Mouse (Mus musculus): ENCODE measurements around the gene Gm4969. TPM values are rescaled to one million over a fixed set of nuclear protein-coding genes. Genes with fewer than 3 reads are reported as not detected.

Gene Gm4969
- polyA plus RNA-seq, 1 experiment from 2014 or later: 9.9 TPM

- no peak overlapping the region for H3K27ac ChIP-seq (ENCODE audit: low read depth, low read length)
- H3K4me1 ChIP-seq (ENCODE audit: control insufficient read depth, insufficient read depth, low read length): no peaks in the 10 kb centered on the region
- no peak overlapping the region for H3K4me3 ChIP-seq (ENCODE audit: low read depth, low read length)
- H3K9ac ChIP-seq (replicated peaks; ENCODE audit: low read depth, low read length): no peak overlapping the region
- H3K36me3 ChIP-seq (ENCODE audit: control insufficient read depth, insufficient read depth, low read length): no peaks in the 10 kb centered on the region
- no peak for ATAC-seq (ENCODE audit: low read depth)
- H3K4me2 ChIP-seq (ENCODE audit: low read depth, low read length): no peak overlapping the region
- H3K9me3 ChIP-seq (ENCODE audit: control insufficient read depth, low read length): no peaks in the 10 kb centered on the region
- H3K27me3 ChIP-seq (ENCODE audit: control insufficient read depth, insufficient read depth, low read length): no peaks in the 10 kb centered on the region
These were observed 14.4 kb downstream of the Gm4969 start for GRCm38 (mm10) chr7:19103741-19104140.

GRCm38 (mm10) chr7:19100290-19100689 lies 17.9 kb downstream of the Gm4969 start:
- no peak overlapping the region for H3K4me3 ChIP-seq (ENCODE audit: low read depth, low read length)
- WGBS: 88% methylated on average over 1 of the region's 1 CpGs
- H3K4me2 ChIP-seq (ENCODE audit: low read depth, low read length): no peak overlapping the region
- no peak for ATAC-seq (ENCODE audit: low read depth)
- H3K27ac ChIP-seq (ENCODE audit: low read depth, low read length): no peak overlapping the region
- no peak overlapping the region for H3K9ac ChIP-seq (replicated peaks; ENCODE audit: low read depth, low read length)
- H3K36me3 ChIP-seq (ENCODE audit: control insufficient read depth, insufficient read depth, low read length): no peaks in the 10 kb centered on the region
- H3K27me3 ChIP-seq (ENCODE audit: control insufficient read depth, insufficient read depth, low read length): no peaks in the 10 kb centered on the region
- no peaks in the 10 kb centered on the region for H3K9me3 ChIP-seq (ENCODE audit: control insufficient read depth, low read length)
- H3K4me1 ChIP-seq (ENCODE audit: control insufficient read depth, insufficient read depth, low read length): peaks cover 14% of the 10 kb centered on the region

- Histone ChIP-seq H3K4me2 (ENCODE audit: low read depth, low read length) (no peak overlapping the region), H3K36me3 (ENCODE audit: control insufficient read depth, insufficient read depth, low read length) (no peaks in the 10 kb centered on the region), H3K4me3 (ENCODE audit: low read depth, low read length) (no peak overlapping the region), H3K27ac (ENCODE audit: low read depth, low read length) (no peak overlapping the region), H3K9ac (replicated peaks; ENCODE audit: low read depth, low read length) (no peak overlapping the region), H3K9me3 (ENCODE audit: control insufficient read depth, low read length) (no peaks in the 10 kb centered on the region), H3K4me1 (ENCODE audit: control insufficient read depth, insufficient read depth, low read length) (peaks cover 28% of the 10 kb centered on the region), H3K27me3 (ENCODE audit: control insufficient read depth, insufficient read depth, low read length) (no peaks in the 10 kb centered on the region)
- WGBS: 67% methylated on average over 7 of the region's 7 CpGs
- ATAC-seq (ENCODE audit: low read depth): no peak
These were observed 19.4 kb downstream of the Gm4969 start for GRCm38 (mm10) chr7:19098811-19099210.

- H3K9ac ChIP-seq (replicated peaks; ENCODE audit: low read depth, low read length): no peak overlapping the region
- no peaks in the 10 kb centered on the region for H3K27me3 ChIP-seq (ENCODE audit: control insufficient read depth, insufficient read depth, low read length)
- no peak for ATAC-seq (ENCODE audit: low read depth)
- no peaks in the 10 kb centered on the region for H3K36me3 ChIP-seq (ENCODE audit: control insufficient read depth, insufficient read depth, low read length)
- H3K27ac ChIP-seq (ENCODE audit: low read depth, low read length): no peak overlapping the region
- no peak overlapping the region for H3K4me3 ChIP-seq (ENCODE audit: low read depth, low read length)
- peaks cover 36% of the 10 kb centered on the region for H3K4me1 ChIP-seq (ENCODE audit: control insufficient read depth, insufficient read depth, low read length)
- H3K9me3 ChIP-seq (ENCODE audit: control insufficient read depth, low read length): no peaks in the 10 kb centered on the region
- H3K4me2 ChIP-seq (ENCODE audit: low read depth, low read length): no peak overlapping the region
These were observed 20.3 kb downstream of the Gm4969 start for GRCm38 (mm10) chr7:19097863-19098262.

- H3K36me3 ChIP-seq (ENCODE audit: control insufficient read depth, insufficient read depth, low read length): no peaks in the 10 kb centered on the region
- no peaks in the 10 kb centered on the region for H3K27me3 ChIP-seq (ENCODE audit: control insufficient read depth, insufficient read depth, low read length)
- H3K27ac ChIP-seq (ENCODE audit: low read depth, low read length): no peak overlapping the region
- H3K4me2 ChIP-seq (ENCODE audit: low read depth, low read length): no peak overlapping the region
- H3K9me3 ChIP-seq (ENCODE audit: control insufficient read depth, low read length): no peaks in the 10 kb centered on the region
- H3K4me1 ChIP-seq (ENCODE audit: control insufficient read depth, insufficient read depth, low read length): peaks cover 36% of the 10 kb centered on the region
- H3K4me3 ChIP-seq (ENCODE audit: low read depth, low read length): no peak overlapping the region
- no peak overlapping the region for H3K9ac ChIP-seq (replicated peaks; ENCODE audit: low read depth, low read length)
- ATAC-seq (ENCODE audit: low read depth): no peak
- whole genome bisulfite sequencing: 66% methylated on average over 2 of the region's 2 CpGs
These were observed 21.0 kb downstream of the Gm4969 start for GRCm38 (mm10) chr7:19097217-19097616.

GRCm38 (mm10) chr7:19096421-19096976 lies 21.7 kb downstream of the Gm4969 start:
- Histone ChIP-seq H3K27me3 (ENCODE audit: control insufficient read depth, insufficient read depth, low read length) (no peaks in the 10 kb centered on the region), H3K4me1 (ENCODE audit: control insufficient read depth, insufficient read depth, low read length) (peaks cover 36% of the 10 kb centered on the region), H3K4me2 (ENCODE audit: low read depth, low read length) (peak overlapping the region; percentile 95; the same call in 1 of the 2 replicates), H3K36me3 (ENCODE audit: control insufficient read depth, insufficient read depth, low read length) (no peaks in the 10 kb centered on the region), H3K9me3 (ENCODE audit: control insufficient read depth, low read length) (no peaks in the 10 kb centered on the region), H3K9ac (replicated peaks; ENCODE audit: low read depth, low read length) (no peak overlapping the region), H3K27ac (ENCODE audit: low read depth, low read length) (no peak overlapping the region), H3K4me3 (ENCODE audit: low read depth, low read length) (peak overlapping the region; percentile 48; the same call in 1 of the 2 replicates)
- WGBS: 73% methylated on average over 5 of the region's 5 CpGs
- ATAC-seq (ENCODE audit: low read depth): no peak

GRCm38 (mm10) chr7:19095751-19096110 lies 22.4 kb downstream of the Gm4969 start:
- no peaks in the 10 kb centered on the region for H3K27me3 ChIP-seq (ENCODE audit: control insufficient read depth, insufficient read depth, low read length)
- H3K4me2 ChIP-seq (ENCODE audit: low read depth, low read length): peak overlapping the region; percentile 95
- WGBS: under 1% methylated on average over 19 of the region's 19 CpGs
- no peak for ATAC-seq (ENCODE audit: low read depth)
- H3K36me3 ChIP-seq (ENCODE audit: control insufficient read depth, insufficient read depth, low read length): 0 out of 2 replicates have a peak, but pooled peaks cover 3% of the 10 kb centered on the region
- no peak overlapping the region for H3K27ac ChIP-seq (ENCODE audit: low read depth, low read length)
- H3K4me3 ChIP-seq (ENCODE audit: low read depth, low read length): peak overlapping the region; percentile 48
- no peaks in the 10 kb centered on the region for H3K9me3 ChIP-seq (ENCODE audit: control insufficient read depth, low read length)
- peaks cover 36% of the 10 kb centered on the region for H3K4me1 ChIP-seq (ENCODE audit: control insufficient read depth, insufficient read depth, low read length)
- peak overlapping the region; percentile 64 for H3K9ac ChIP-seq (replicated peaks; ENCODE audit: low read depth, low read length)

- Histone ChIP-seq H3K4me2 (ENCODE audit: low read depth, low read length) (peak overlapping the region; percentile 95), H3K27me3 (ENCODE audit: control insufficient read depth, insufficient read depth, low read length) (no peaks in the 10 kb centered on the region; the same call in 1 of the 2 replicates), H3K27ac (ENCODE audit: low read depth, low read length) (peak overlapping the region; percentile 69), H3K4me1 (ENCODE audit: control insufficient read depth, insufficient read depth, low read length) (peaks cover 36% of the 10 kb centered on the region), H3K9ac (replicated peaks; ENCODE audit: low read depth, low read length) (peak overlapping the region; percentile 64), H3K9me3 (ENCODE audit: control insufficient read depth, low read length) (no peaks in the 10 kb centered on the region), H3K36me3 (ENCODE audit: control insufficient read depth, insufficient read depth, low read length) (0 out of 2 replicates have a peak, but pooled peaks cover 6% of the 10 kb centered on the region), H3K4me3 (ENCODE audit: low read depth, low read length) (peak overlapping the region; percentile 48)
- 0 out of 2 replicates have a peak, but pooled peaks have one; percentile 2 for ATAC-seq (ENCODE audit: low read depth)
- under 1% methylated on average over 78 of the region's 87 CpGs for WGBS
These were observed 23.1 kb downstream of the Gm4969 start for GRCm38 (mm10) chr7:19094826-19095750.

- peak within 1 kb of the TSS; percentile 48 for H3K4me3 ChIP-seq (ENCODE audit: low read depth, low read length)
- H3K9me3 ChIP-seq (ENCODE audit: control insufficient read depth, low read length): no peaks in the 10 kb centered on the region
- H3K27ac ChIP-seq (ENCODE audit: low read depth, low read length): peak within 1 kb of the TSS; percentile 69
- WGBS: 2% methylated on average over 15 of the region's 36 CpGs
- H3K4me2 ChIP-seq (ENCODE audit: low read depth, low read length): peak within 1 kb of the TSS; percentile 95
- H3K36me3 ChIP-seq (ENCODE audit: control insufficient read depth, insufficient read depth, low read length): 0 out of 2 replicates have a peak, but pooled peaks cover 9% of the 10 kb centered on the region
- H3K4me1 ChIP-seq (ENCODE audit: control insufficient read depth, insufficient read depth, low read length): peaks cover 36% of the 10 kb centered on the region
- H3K9ac ChIP-seq (replicated peaks; ENCODE audit: low read depth, low read length): peak within 1 kb of the TSS; percentile 64
- ATAC-seq (ENCODE audit: low read depth): no peak
- H3K27me3 ChIP-seq (ENCODE audit: control insufficient read depth, insufficient read depth, low read length): no peaks in the 10 kb centered on the region; the same call in 1 of the 2 replicates
These were observed 23.7 kb downstream of the Gm4969 start, which contains the start of gene Six5 for GRCm38 (mm10) chr7:19094471-19094825. TSS of gene Six5 (plus strand) at chr7:19094594.

Data from neural tube, embryonic 14.5 days (tissue).